Mouse (Mus musculus): ENCODE data around the gene Ddx58. TPM values are rescaled to one million over a fixed set of nuclear protein-coding genes. Genes with fewer than 3 reads are reported as not detected.

Gene Ddx58
- polyA plus RNA-seq, 1 experiment from 2014 or later: 10.2 TPM

GRCm38 (mm10) chr4:40172336-40172735 lies 67.3 kb downstream of the Ddx58 start:
- Histone ChIP-seq H3K4me3 (no peak overlapping the region), H3K9ac (no peak overlapping the region), H3K9me3 (no peaks in the 10 kb centered on the region), H3K4me1 (no peaks in the 10 kb centered on the region), H3K27ac (no peak overlapping the region), H3K27me3 (no peaks in the 10 kb centered on the region), H3K36me3 (peaks cover 46% of the 10 kb centered on the region), H3K4me2 (replicated peaks) (no peak overlapping the region)
- no peak for ATAC-seq (ENCODE audit: low FRiP score, low read depth)
- WGBS: 82% methylated on average over 2 of the region's 2 CpGs

DNA sequence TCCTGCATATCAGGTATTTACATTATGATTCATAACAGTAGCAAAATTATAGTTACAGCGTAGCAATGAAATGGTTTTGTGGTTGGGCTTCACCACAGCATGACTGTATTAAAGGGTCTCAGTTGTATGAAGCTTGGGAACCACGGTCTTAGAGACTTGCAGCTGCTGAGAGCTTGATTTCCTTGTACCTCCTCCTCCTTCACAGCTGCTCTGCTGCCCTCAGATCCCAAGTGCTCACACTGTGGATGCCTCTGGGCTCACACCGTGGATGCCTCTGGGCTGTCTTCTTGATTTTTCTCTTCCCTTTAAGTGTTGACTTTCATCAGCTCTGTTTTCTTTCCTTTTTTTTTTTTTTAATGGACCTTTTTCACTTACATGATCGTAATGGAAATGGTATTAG lies 68.2 kb downstream of the Ddx58 start:
- H3K9ac ChIP-seq: no peak overlapping the region
- H3K27ac ChIP-seq: no peak overlapping the region
- H3K4me3 ChIP-seq: no peak overlapping the region
- 80% methylated on average over 4 of the region's 4 CpGs for WGBS
- no peaks in the 10 kb centered on the region for H3K9me3 ChIP-seq
- no peaks in the 10 kb centered on the region for H3K27me3 ChIP-seq
- ATAC-seq (ENCODE audit: low FRiP score, low read depth): no peak
- no peak overlapping the region for H3K4me2 ChIP-seq (replicated peaks)
- H3K4me1 ChIP-seq: no peaks in the 10 kb centered on the region
- peaks cover 54% of the 10 kb centered on the region for H3K36me3 ChIP-seq

DNA sequence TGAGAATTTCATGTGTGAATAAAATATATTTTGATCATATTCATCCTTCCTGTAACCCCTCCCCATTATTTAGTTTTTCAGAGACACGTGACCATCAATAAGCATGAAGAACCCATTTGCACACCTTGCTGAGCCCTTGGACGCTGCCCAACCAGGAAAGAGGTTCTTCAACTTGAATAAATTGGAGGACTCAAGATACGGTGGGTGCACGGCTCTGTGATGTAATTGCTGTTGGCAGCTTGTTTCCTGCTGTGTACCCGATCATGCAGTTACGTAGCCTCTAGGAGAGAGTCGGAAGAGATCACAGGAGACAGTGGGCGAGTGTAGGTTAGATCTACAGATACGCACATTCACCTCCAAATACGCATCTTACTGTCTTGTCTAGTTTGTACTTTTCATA lies 76.0 kb downstream of the Ddx58 start:
- no peak for ATAC-seq (ENCODE audit: low FRiP score, low read depth)
- WGBS: 89% methylated on average over 10 of the region's 10 CpGs
- no peak overlapping the region for H3K9ac ChIP-seq
- H3K4me1 ChIP-seq: no peaks in the 10 kb centered on the region
- no peak overlapping the region for H3K4me2 ChIP-seq (replicated peaks)
- H3K27ac ChIP-seq: no peak overlapping the region
- 0 out of 2 replicates have a peak, but pooled peaks cover 6% of the 10 kb centered on the region for H3K9me3 ChIP-seq
- no peak overlapping the region for H3K4me3 ChIP-seq
- H3K27me3 ChIP-seq: no peaks in the 10 kb centered on the region
- H3K36me3 ChIP-seq: peaks cover 40% of the 10 kb centered on the region

- WGBS: 96% methylated on average over 8 of the region's 8 CpGs
- Histone ChIP-seq H3K4me1 (0 out of 2 replicates have a peak, but pooled peaks cover 3% of the 10 kb centered on the region), H3K9ac (no peak overlapping the region), H3K27ac (no peak overlapping the region), H3K4me3 (no peak overlapping the region), H3K9me3 (0 out of 2 replicates have a peak, but pooled peaks cover 6% of the 10 kb centered on the region), H3K27me3 (no peaks in the 10 kb centered on the region), H3K4me2 (replicated peaks) (no peak overlapping the region), H3K36me3 (peaks cover 16% of the 10 kb centered on the region)
- no peak for ATAC-seq (ENCODE audit: low FRiP score, low read depth)
These were observed 78.8 kb downstream of the Ddx58 start for GRCm38 (mm10) chr4:40160591-40161434.

GRCm38 (mm10) chr4:40158224-40158540 lies 81.4 kb downstream of the Ddx58 start:
- 90% methylated on average over 5 of the region's 5 CpGs for WGBS
- Histone ChIP-seq H3K4me2 (replicated peaks) (no peak overlapping the region), H3K9ac (no peak overlapping the region), H3K4me1 (0 out of 2 replicates have a peak, but pooled peaks cover 3% of the 10 kb centered on the region), H3K27me3 (no peaks in the 10 kb centered on the region), H3K27ac (no peak overlapping the region), H3K9me3 (0 out of 2 replicates have a peak, but pooled peaks cover 6% of the 10 kb centered on the region), H3K36me3 (peaks cover 4% of the 10 kb centered on the region), H3K4me3 (no peak overlapping the region)
- no peak for ATAC-seq (ENCODE audit: low FRiP score, low read depth)

DNA sequence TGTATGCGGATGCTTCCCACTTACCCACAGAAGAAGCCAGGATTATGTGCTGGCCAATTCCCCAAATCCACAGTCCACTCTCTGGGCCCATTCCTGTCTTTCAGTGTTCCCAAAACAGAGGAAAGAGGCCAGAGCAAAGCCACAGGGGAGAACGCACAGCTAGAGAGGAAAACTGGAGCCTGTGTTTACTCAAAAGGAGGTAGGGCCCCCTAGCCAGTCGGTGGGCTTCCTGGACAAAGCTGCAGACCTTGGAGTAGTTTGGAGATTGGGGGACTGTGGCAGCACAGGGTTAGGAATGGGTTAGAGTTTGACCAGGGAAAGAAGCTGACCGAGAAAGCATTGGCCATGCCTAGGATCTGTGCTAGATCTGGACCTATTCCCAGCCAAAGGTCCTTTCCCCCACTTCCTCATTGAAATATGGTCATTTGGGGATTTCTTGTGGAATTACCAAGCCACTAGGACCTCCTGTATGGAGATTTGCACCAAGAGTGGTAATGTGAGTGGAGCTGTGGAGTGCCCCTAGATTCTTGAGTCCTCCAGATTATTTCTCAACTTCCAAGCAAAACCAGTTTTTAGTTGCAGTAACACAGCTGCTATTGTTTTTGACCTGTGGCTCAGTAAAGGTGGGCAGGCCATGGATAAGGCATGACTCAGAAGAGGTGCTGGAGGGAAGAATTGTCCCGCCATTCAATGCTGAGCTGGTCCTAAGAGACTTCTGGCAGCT lies 82.0 kb downstream of the Ddx58 start:
- Histone ChIP-seq H3K9ac (no peak overlapping the region), H3K36me3 (peaks cover 4% of the 10 kb centered on the region), H3K4me3 (no peak overlapping the region), H3K4me1 (0 out of 2 replicates have a peak, but pooled peaks cover 3% of the 10 kb centered on the region), H3K27me3 (no peaks in the 10 kb centered on the region), H3K9me3 (0 out of 2 replicates have a peak, but pooled peaks cover 6% of the 10 kb centered on the region), H3K4me2 (replicated peaks) (no peak overlapping the region), H3K27ac (no peak overlapping the region)
- WGBS: 76% methylated on average over 5 of the region's 5 CpGs
- no peak for ATAC-seq (ENCODE audit: low FRiP score, low read depth)

- Histone ChIP-seq H3K36me3 (peaks cover 4% of the 10 kb centered on the region), H3K4me3 (no peak overlapping the region), H3K27me3 (no peaks in the 10 kb centered on the region), H3K9ac (no peak overlapping the region), H3K4me1 (0 out of 2 replicates have a peak, but pooled peaks cover 3% of the 10 kb centered on the region), H3K9me3 (0 out of 2 replicates have a peak, but pooled peaks cover 6% of the 10 kb centered on the region), H3K27ac (no peak overlapping the region), H3K4me2 (replicated peaks) (no peak overlapping the region)
- ATAC-seq (ENCODE audit: low FRiP score, low read depth): no peak
- 78% methylated on average over 18 of the region's 18 CpGs for WGBS
These were observed 82.8 kb downstream of the Ddx58 start for GRCm38 (mm10) chr4:40156582-40157499.

DNA sequence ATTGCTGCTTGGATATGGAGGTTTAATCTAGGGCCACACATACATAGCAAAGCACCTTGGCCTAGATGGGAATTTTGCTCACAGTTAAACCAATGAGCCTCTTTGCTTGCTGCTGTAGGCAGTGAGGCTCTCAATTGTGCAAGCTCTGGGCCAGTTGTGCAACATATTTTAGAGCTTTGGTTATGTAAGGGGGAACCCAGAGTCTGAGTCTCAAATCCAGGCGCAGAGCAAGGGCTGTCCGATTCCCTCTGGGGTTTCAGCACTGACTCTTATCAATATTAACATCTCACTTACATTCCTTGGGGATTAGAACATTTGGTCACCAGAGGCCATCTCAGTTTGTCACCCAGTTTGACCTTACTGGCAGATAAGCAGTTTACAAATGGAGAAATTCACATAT lies 83.5 kb downstream of the Ddx58 start:
- Histone ChIP-seq H3K36me3 (peaks cover 4% of the 10 kb centered on the region), H3K4me2 (replicated peaks) (no peak overlapping the region), H3K4me3 (no peak overlapping the region), H3K27ac (no peak overlapping the region), H3K4me1 (0 out of 2 replicates have a peak, but pooled peaks cover 3% of the 10 kb centered on the region), H3K9ac (no peak overlapping the region), H3K27me3 (no peaks in the 10 kb centered on the region), H3K9me3 (0 out of 2 replicates have a peak, but pooled peaks cover 6% of the 10 kb centered on the region)
- ATAC-seq (ENCODE audit: low FRiP score, low read depth): no peak
- 69% methylated on average over 2 of the region's 2 CpGs for WGBS

GRCm38 (mm10) chr4:40155467-40155999 lies 84.1 kb downstream of the Ddx58 start:
- 95% methylated on average over 13 of the region's 13 CpGs for WGBS
- Histone ChIP-seq H3K27me3 (no peaks in the 10 kb centered on the region), H3K4me1 (0 out of 2 replicates have a peak, but pooled peaks cover 3% of the 10 kb centered on the region), H3K9me3 (0 out of 2 replicates have a peak, but pooled peaks cover 1% of the 10 kb centered on the region), H3K27ac (no peak overlapping the region), H3K4me3 (no peak overlapping the region), H3K4me2 (replicated peaks) (no peak overlapping the region), H3K9ac (no peak overlapping the region), H3K36me3 (no peaks in the 10 kb centered on the region)
- no peak for ATAC-seq (ENCODE audit: low FRiP score, low read depth)

DNA sequence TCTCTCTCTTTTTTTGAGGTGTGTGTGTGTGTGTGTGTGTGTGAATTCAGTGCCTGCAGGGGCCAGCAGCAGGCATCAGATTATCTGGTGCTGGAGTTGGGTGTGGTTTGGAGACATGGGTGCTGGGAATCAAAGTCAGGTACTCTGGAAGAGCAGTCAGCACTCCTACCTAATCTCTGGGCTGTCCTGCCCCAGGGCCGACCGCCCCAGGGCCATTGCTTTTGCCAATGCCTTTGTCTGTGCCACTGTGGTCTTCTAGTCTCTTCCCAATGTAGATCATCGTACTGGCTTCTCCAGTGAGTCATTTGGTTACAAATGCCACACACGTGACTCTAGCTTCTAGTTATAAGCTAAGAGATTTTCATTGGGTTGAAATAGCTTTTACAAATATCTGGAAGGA lies 84.9 kb downstream of the Ddx58 start:
- ATAC-seq (ENCODE audit: low FRiP score, low read depth): no peak
- WGBS: 86% methylated on average over 4 of the region's 4 CpGs

More for the DNA sequence above, 84.9 kb downstream of the Ddx58 start:
- H3K4me2 ChIP-seq (replicated peaks): no peak overlapping the region
- 0 out of 2 replicates have a peak, but pooled peaks cover 3% of the 10 kb centered on the region for H3K4me1 ChIP-seq
- no peak overlapping the region for H3K27ac ChIP-seq
- no peaks in the 10 kb centered on the region for H3K27me3 ChIP-seq
- H3K36me3 ChIP-seq: no peaks in the 10 kb centered on the region
- no peak overlapping the region for H3K4me3 ChIP-seq
- no peaks in the 10 kb centered on the region for H3K9me3 ChIP-seq
- no peak overlapping the region for H3K9ac ChIP-seq
